Mouse (Mus musculus) olfactory bulb, adult 2 months (tissue): ENCODE data around the gene Kdm1a.

Experiments used
- CTCF ChIP-seq: fragments of 200-500 bp; IDR thresholded peaks from 2 replicates; pipeline ENCODE4 v1.5.1; 2012; ENCODE audit warnings: low read depth, mild to moderate bottlenecking, low read length, moderate library complexity; ENCODE audit not compliant: insufficient read depth
- POLR2A ChIP-seq: fragments of 200-500 bp; IDR thresholded peaks from 2 replicates; pipeline ENCODE4 v1.6.1; 2012; ENCODE audit warnings: mild to moderate bottlenecking, low read depth, low read length, moderate library complexity; ENCODE audit not compliant: insufficient read depth

GRCm38 (mm10) chr4:136588003-136588402, 14.5 kb downstream of the Kdm1a start:
- TF ChIP-seq POLR2A (no peak), CTCF (no peak)
